Mouse (Mus musculus): ENCODE data around the gene Zc3h12a. TPM values are rescaled to one million over a fixed set of nuclear protein-coding genes. Genes with fewer than 3 reads are reported as not detected.

Zc3h12a gene
- polyA plus RNA-seq, 2 experiments: 0.39 to 0.79 TPM

GRCm38 (mm10) chr4:125161392-125161791, 33.8 kb upstream of the Zc3h12a start:
- TF ChIP-seq CTCF (IDR thresholded peaks at IDR 0.05; ENCODE audit: low read depth): no peak
- TF ChIP-seq EP300 (IDR thresholded peaks at IDR 0.05; ENCODE audit: low read depth): no peak
- Histone ChIP-seq H3K4me1 (replicated peaks; ENCODE audit: control insufficient read depth in 2 of 2, insufficient read depth in 2 of 2, low read length in 1 of 2) (no peaks in the 10 kb centered on the region), H3K4me3 (ENCODE audit: insufficient read depth in 1 of 2, low read depth in 2 of 2, low read length in 2 of 2) (no peak overlapping the region), H3K9ac (replicated peaks) (no peak overlapping the region), H3K9me3 (ENCODE audit: control insufficient read depth, low read length) (no peaks in the 10 kb centered on the region), H3K27me3 (ENCODE audit: control insufficient read depth, insufficient read depth, low read length) (no peaks in the 10 kb centered on the region), H3K4me2 (ENCODE audit: low read depth) (no peak overlapping the region), H3K27ac (no peak overlapping the region), H3K36me3 (replicated peaks; ENCODE audit: control insufficient read depth, insufficient read depth, low read depth) (no peaks in the 10 kb centered on the region)
- DNase-seq (ENCODE audit: low read depth in 3 of 3, low spot score in 3 of 3) (no peak), ATAC-seq (ENCODE audit: insufficient read depth) (no peak)
- 56% methylated on average over 8 of the region's 8 CpGs for WGBS (ENCODE audit: insufficient replicate concordance)

- TF ChIP-seq CTCF (IDR thresholded peaks at IDR 0.05; ENCODE audit: low read depth): no peak
- no peak for TF ChIP-seq EP300 (IDR thresholded peaks at IDR 0.05; ENCODE audit: low read depth)
- Histone ChIP-seq H3K4me3 (ENCODE audit: insufficient read depth in 1 of 2, low read depth in 2 of 2, low read length in 2 of 2) (no peak overlapping the region), H3K27ac (no peak overlapping the region), H3K27me3 (ENCODE audit: control insufficient read depth, insufficient read depth, low read length) (no peaks in the 10 kb centered on the region), H3K36me3 (replicated peaks; ENCODE audit: control insufficient read depth, insufficient read depth, low read depth) (no peaks in the 10 kb centered on the region), H3K4me1 (replicated peaks; ENCODE audit: control insufficient read depth in 2 of 2, insufficient read depth in 2 of 2, low read length in 1 of 2) (no peaks in the 10 kb centered on the region), H3K9ac (replicated peaks) (no peak overlapping the region), H3K4me2 (ENCODE audit: low read depth) (no peak overlapping the region), H3K9me3 (ENCODE audit: control insufficient read depth, low read length) (no peaks in the 10 kb centered on the region)
- WGBS (ENCODE audit: insufficient replicate concordance): 73% methylated on average over 10 of the region's 10 CpGs
- DNase-seq (ENCODE audit: low read depth in 3 of 3, low spot score in 3 of 3) (no peak), ATAC-seq (ENCODE audit: insufficient read depth) (no peak)
Observed at GRCm38 (mm10) chr4:125160951-125161331, 33.3 kb upstream of the Zc3h12a start.

- no peaks in the 10 kb centered on the region for H3K4me1 ChIP-seq (replicated peaks; ENCODE audit: control insufficient read depth in 2 of 2, insufficient read depth in 2 of 2, low read length in 1 of 2)
- WGBS (ENCODE audit: insufficient replicate concordance): 3% methylated on average over 19 of the region's 19 CpGs
Observed at GRCm38 (mm10) chr4:125160320-125160950, 32.8 kb upstream of the Zc3h12a start.

GRCm38 (mm10) chr4:125158581-125159317, 31.1 kb upstream of the Zc3h12a start:
- Histone ChIP-seq H3K4me1 (replicated peaks; ENCODE audit: control insufficient read depth in 2 of 2, insufficient read depth in 2 of 2, low read length in 1 of 2) (no peaks in the 10 kb centered on the region), H3K4me3 (ENCODE audit: insufficient read depth in 1 of 2, low read depth in 2 of 2, low read length in 2 of 2) (no peak overlapping the region), H3K9ac (replicated peaks) (no peak overlapping the region), H3K4me2 (ENCODE audit: low read depth) (no peak overlapping the region), H3K27me3 (ENCODE audit: control insufficient read depth, insufficient read depth, low read length) (no peaks in the 10 kb centered on the region), H3K9me3 (ENCODE audit: control insufficient read depth, low read length) (no peaks in the 10 kb centered on the region), H3K27ac (no peak overlapping the region), H3K36me3 (replicated peaks; ENCODE audit: control insufficient read depth, insufficient read depth, low read depth) (no peaks in the 10 kb centered on the region)
- DNase-seq (ENCODE audit: low read depth in 3 of 3, low spot score in 3 of 3) (no peak), ATAC-seq (ENCODE audit: insufficient read depth) (no peak)
- TF ChIP-seq CTCF (IDR thresholded peaks at IDR 0.05; ENCODE audit: low read depth) (no peak), EP300 (IDR thresholded peaks at IDR 0.05; ENCODE audit: low read depth) (no peak)
- 57% methylated on average over 20 of the region's 20 CpGs for WGBS (ENCODE audit: insufficient replicate concordance)

More at GRCm38 (mm10) chr4:125160320-125160950, 32.8 kb upstream of the Zc3h12a start:
- DNase-seq (ENCODE audit: low read depth in 3 of 3, low spot score in 3 of 3) (peak in 2 of 3 experiments; percentile 20 to 24), ATAC-seq (ENCODE audit: insufficient read depth) (no peak)
- H3K4me3 ChIP-seq (ENCODE audit: insufficient read depth in 1 of 2, low read depth in 2 of 2, low read length in 2 of 2): no peak overlapping the region
- no peaks in the 10 kb centered on the region for H3K27me3 ChIP-seq (ENCODE audit: control insufficient read depth, insufficient read depth, low read length)
- no peak overlapping the region for H3K4me2 ChIP-seq (ENCODE audit: low read depth)
- no peaks in the 10 kb centered on the region for H3K9me3 ChIP-seq (ENCODE audit: control insufficient read depth, low read length)
- TF ChIP-seq CTCF (IDR thresholded peaks at IDR 0.05; ENCODE audit: low read depth) (peak; percentile 87), EP300 (IDR thresholded peaks at IDR 0.05; ENCODE audit: low read depth) (no peak)
- H3K9ac ChIP-seq (replicated peaks): no peak overlapping the region
- no peaks in the 10 kb centered on the region for H3K36me3 ChIP-seq (replicated peaks; ENCODE audit: control insufficient read depth, insufficient read depth, low read depth)
- H3K27ac ChIP-seq: no peak overlapping the region

- no peaks in the 10 kb centered on the region for H3K4me1 ChIP-seq (replicated peaks; ENCODE audit: control insufficient read depth in 2 of 2, insufficient read depth in 2 of 2, low read length in 1 of 2)
- 50% methylated on average over 2 of the region's 2 CpGs for WGBS (ENCODE audit: insufficient replicate concordance)
- no peaks in the 10 kb centered on the region for H3K9me3 ChIP-seq (ENCODE audit: control insufficient read depth, low read length)
- no peak overlapping the region for H3K4me3 ChIP-seq (ENCODE audit: insufficient read depth in 1 of 2, low read depth in 2 of 2, low read length in 2 of 2)
- H3K36me3 ChIP-seq (replicated peaks; ENCODE audit: control insufficient read depth, insufficient read depth, low read depth): no peaks in the 10 kb centered on the region
- no peak overlapping the region for H3K4me2 ChIP-seq (ENCODE audit: low read depth)
- TF ChIP-seq CTCF (IDR thresholded peaks at IDR 0.05; ENCODE audit: low read depth): no peak
- TF ChIP-seq EP300 (IDR thresholded peaks at IDR 0.05; ENCODE audit: low read depth): no peak
- no peaks in the 10 kb centered on the region for H3K27me3 ChIP-seq (ENCODE audit: control insufficient read depth, insufficient read depth, low read length)
- no peak overlapping the region for H3K27ac ChIP-seq
- no peak overlapping the region for H3K9ac ChIP-seq (replicated peaks)
- ATAC-seq (ENCODE audit: insufficient read depth) (no peak), DNase-seq (ENCODE audit: low read depth in 3 of 3, low spot score in 3 of 3) (no peak)
Observed at GRCm38 (mm10) chr4:125158081-125158480, 30.4 kb upstream of the Zc3h12a start.

Measured in liver, embryonic 14.5 days (tissue).